Mouse (Mus musculus): ENCODE measurements around the gene Atg16l2. TPM values are rescaled to one million over a fixed set of nuclear protein-coding genes. Genes with fewer than 3 reads are reported as not detected.

The Atg16l2 gene
- 17.1 and 19.4 TPM in 2 replicates for polyA plus RNA-seq (2015; fragmentation: Nextera tagmentation; extraction: Ambion mirVana)

DNA sequence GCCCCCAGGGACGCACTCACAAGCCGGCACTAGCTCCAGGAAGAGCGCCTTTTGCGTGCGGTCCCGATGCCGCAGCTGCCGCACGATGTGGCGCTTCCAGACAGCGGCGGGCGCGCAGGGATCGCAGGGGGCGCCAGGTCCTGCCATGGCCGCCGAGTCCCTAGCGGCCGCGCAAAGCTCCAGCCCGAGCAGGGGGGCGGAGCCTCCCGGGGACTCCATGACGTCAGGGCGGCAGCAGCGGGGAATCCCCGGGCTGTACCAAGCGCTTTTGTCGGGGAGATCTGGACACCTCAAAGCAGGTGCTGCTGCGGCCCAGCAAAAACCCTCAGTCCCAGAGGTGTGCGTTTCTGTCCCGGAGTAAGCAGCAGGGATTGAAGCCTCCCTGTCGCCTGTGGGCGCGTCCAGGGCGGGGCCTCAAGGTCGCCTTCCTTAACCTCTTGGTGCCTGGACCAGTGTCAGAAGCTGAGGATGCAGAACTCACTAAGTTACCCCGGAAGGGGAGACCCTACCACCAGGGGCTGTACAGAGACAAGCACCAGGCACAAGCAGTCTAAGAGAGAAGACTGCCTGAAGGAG, at the start of gene Atg16l2:
TSS of gene Atg16l2 (minus strand) at position 371 of the 576 bp plus-strand sequence.
- Histone ChIP-seq H3K27ac (peak within 1 kb of the TSS; percentile 81), H3K4me1 (peaks cover 33% of the 10 kb centered on the region)

DNA sequence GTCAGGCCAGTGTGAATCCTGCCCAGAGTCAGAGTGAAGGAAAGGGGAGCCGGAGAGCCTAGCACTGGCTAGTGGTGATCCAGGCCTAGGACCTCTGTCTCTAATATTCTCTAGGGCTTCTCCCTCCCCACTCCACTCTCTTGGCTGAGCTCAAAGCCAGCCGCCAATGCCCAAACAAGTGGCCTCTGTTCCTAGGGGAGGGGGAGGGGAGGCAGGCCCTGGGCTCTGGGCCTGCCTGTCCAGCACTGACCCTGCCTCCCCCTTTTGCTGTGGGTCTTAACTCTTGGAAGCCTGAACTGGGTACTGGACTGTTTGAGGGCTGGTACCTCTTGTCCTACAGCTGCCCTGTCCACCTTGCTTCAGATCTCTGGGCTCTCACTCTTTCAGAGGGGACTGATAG, 47.8 kb upstream of the Atg16l2 start:
- no peak for ATAC-seq (ENCODE audit: insufficient number of reproducible peaks, low FRiP score, low TSS enrichment, low read depth)
- Histone ChIP-seq H3K4me2 (no peak overlapping the region), H3K36me3 (peaks cover 4% of the 10 kb centered on the region; the same call in 1 of the 2 replicates), H3K9me3 (no peaks in the 10 kb centered on the region), H3K27me3 (no peaks in the 10 kb centered on the region), H3K4me3 (no peak overlapping the region), H3K27ac (no peak overlapping the region), H3K9ac (no peak overlapping the region), H3K4me1 (peaks cover 37% of the 10 kb centered on the region)
- WGBS: 44% methylated on average over 2 of the region's 2 CpGs

More for the DNA sequence above, at the start of gene Atg16l2:
- peak; percentile 87 for ATAC-seq (ENCODE audit: insufficient number of reproducible peaks, low FRiP score, low TSS enrichment, low read depth)
- H3K36me3 ChIP-seq: no peaks in the 10 kb centered on the region
- H3K4me2 ChIP-seq: peak within 1 kb of the TSS; percentile 70
- H3K9me3 ChIP-seq: no peaks in the 10 kb centered on the region
- H3K4me3 ChIP-seq: peak within 1 kb of the TSS; percentile 74
- peak within 1 kb of the TSS; percentile 54 for H3K9ac ChIP-seq
- under 1% methylated on average over 39 of the region's 39 CpGs for WGBS
- 0 out of 2 replicates have a peak, but pooled peaks cover 9% of the 10 kb centered on the region for H3K27me3 ChIP-seq

DNA sequence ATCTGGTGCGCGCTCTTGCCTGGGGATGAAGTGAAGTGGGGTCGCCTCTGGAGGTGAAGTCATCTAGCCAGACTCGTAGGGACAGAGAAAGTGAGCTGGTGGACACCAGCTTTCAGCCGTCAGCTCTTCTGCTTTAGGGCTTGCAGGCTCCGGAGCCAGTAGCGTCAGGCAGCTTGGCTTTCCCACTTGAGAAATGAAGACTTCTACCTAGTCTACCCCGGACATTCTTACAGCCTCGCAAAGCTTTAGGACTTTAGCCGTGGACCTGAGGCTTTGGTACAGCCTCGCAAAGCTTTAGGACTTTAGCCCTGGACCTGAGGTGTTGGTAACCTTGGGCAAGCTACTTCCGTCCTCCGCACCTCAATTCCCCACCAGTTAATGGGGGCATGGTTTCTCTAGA, 46.3 kb upstream of the Atg16l2 start:
- WGBS: under 1% methylated on average over 13 of the region's 13 CpGs
- no peaks in the 10 kb centered on the region for H3K9me3 ChIP-seq
- peaks cover 38% of the 10 kb centered on the region for H3K4me1 ChIP-seq
- no peak overlapping the region for H3K27ac ChIP-seq
- peak overlapping the region; percentile 83 for H3K4me2 ChIP-seq
- peaks cover 7% of the 10 kb centered on the region; the same call in 1 of the 2 replicates for H3K36me3 ChIP-seq
- peak overlapping the region; percentile 51 for H3K4me3 ChIP-seq
- peak overlapping the region; percentile 11; the same call in 1 of the 2 replicates for H3K9ac ChIP-seq
- ATAC-seq (ENCODE audit: insufficient number of reproducible peaks, low FRiP score, low TSS enrichment, low read depth): no peak
- no peaks in the 10 kb centered on the region for H3K27me3 ChIP-seq

DNA sequence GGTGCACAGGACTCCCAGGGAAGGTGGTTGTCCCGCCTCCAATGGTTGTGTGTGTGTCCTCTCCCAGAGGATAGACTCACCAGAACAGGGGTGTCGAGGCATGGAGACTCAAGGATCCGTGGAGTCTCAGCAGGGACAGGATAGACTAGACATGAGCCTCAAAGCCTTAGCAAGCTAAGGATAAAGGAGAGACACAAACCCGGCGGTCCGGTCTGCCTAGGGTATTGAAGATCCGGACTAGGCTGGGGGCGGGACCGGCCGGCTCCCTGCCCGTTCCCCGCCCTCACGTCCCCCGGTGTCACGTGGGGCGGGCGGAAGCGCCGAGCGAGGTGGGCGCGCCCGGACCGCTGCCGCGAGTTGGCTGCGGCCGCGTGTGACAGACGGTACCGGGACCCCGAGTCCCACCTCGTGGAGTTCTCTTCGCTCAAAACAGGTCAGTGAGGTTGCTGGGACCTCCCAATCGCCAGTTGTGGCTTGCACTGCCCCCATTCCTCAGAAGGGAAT, 45.8 kb upstream of the Atg16l2 start, which contains the start of gene Arap1:
TSS of gene Arap1 (plus strand) at position 301 of the 504 bp plus-strand sequence.
- peak within 1 kb of the TSS; percentile 83 for H3K4me2 ChIP-seq
- H3K9me3 ChIP-seq: no peaks in the 10 kb centered on the region
- peaks cover 38% of the 10 kb centered on the region for H3K4me1 ChIP-seq
- H3K9ac ChIP-seq: peak within 1 kb of the TSS; percentile 11; the same call in 1 of the 2 replicates
- WGBS: under 1% methylated on average over 35 of the region's 35 CpGs
- H3K27ac ChIP-seq: no peak within 1 kb of the TSS
- H3K27me3 ChIP-seq: no peaks in the 10 kb centered on the region
- peaks cover 7% of the 10 kb centered on the region; the same call in 1 of the 2 replicates for H3K36me3 ChIP-seq
- peak within 1 kb of the TSS; percentile 51 for H3K4me3 ChIP-seq
- peak; percentile 61; the same call in 1 of the 2 replicates for ATAC-seq (ENCODE audit: insufficient number of reproducible peaks, low FRiP score, low TSS enrichment, low read depth)

DNA sequence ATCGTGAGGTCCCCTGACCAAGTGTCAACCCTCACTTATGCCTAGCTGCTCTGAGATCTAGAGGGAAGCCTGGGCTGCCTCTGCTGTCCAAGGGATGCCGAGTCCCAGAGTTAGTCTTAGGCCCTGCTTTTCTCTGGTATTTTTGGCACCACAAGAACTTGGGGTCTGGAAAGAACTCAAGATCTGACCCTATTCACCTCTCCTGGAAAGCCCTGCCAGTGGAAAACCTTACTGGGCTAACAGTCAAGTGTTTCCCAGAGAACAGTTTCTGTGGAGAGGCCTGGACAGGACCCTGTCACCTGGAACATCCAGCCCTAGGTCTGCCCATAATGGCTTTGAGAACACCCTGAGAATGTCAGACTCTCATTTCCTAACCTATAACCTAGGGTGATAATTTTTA, 44.9 kb upstream of the Atg16l2 start:
- H3K4me3 ChIP-seq: no peak overlapping the region
- H3K27me3 ChIP-seq: no peaks in the 10 kb centered on the region
- H3K27ac ChIP-seq: no peak overlapping the region
- H3K36me3 ChIP-seq: peaks cover 7% of the 10 kb centered on the region; the same call in 1 of the 2 replicates
- WGBS: 81% methylated on average over 2 of the region's 2 CpGs
- H3K9ac ChIP-seq: no peak overlapping the region
- H3K4me1 ChIP-seq: peaks cover 38% of the 10 kb centered on the region
- ATAC-seq (ENCODE audit: insufficient number of reproducible peaks, low FRiP score, low TSS enrichment, low read depth): no peak
- no peaks in the 10 kb centered on the region for H3K9me3 ChIP-seq
- 0 out of 2 replicates have a peak overlapping the region, but pooled peaks have one; percentile 83 for H3K4me2 ChIP-seq

DNA sequence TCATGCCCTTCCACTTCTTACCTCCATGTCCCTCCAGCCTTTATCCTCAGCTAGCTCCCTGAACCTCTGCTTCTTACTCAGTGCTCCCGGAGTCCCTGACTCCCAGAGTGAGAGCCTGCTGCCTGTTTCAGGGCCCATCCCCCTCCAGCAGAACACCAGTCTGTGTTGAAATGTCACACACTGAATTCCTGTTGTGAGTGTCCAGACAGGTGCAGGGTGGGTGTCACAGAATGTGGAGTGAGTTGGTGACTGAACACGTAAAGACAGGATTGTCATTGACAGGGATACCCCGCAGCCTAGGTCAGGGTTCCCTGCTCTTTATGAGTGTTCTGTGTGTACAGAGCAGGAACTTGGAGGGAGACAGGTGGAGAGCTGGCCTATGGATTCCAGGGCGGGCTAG, 42.8 kb upstream of the Atg16l2 start:
- Histone ChIP-seq H3K9ac (0 out of 2 replicates have a peak overlapping the region, but pooled peaks have one; percentile 8), H3K27ac (no peak overlapping the region), H3K4me3 (no peak overlapping the region), H3K4me1 (peaks cover 36% of the 10 kb centered on the region), H3K9me3 (no peaks in the 10 kb centered on the region), H3K4me2 (no peak overlapping the region), H3K27me3 (no peaks in the 10 kb centered on the region), H3K36me3 (peaks cover 7% of the 10 kb centered on the region; the same call in 1 of the 2 replicates)
- ATAC-seq (ENCODE audit: insufficient number of reproducible peaks, low FRiP score, low TSS enrichment, low read depth): no peak
- WGBS: 72% methylated on average over 4 of the region's 4 CpGs

DNA sequence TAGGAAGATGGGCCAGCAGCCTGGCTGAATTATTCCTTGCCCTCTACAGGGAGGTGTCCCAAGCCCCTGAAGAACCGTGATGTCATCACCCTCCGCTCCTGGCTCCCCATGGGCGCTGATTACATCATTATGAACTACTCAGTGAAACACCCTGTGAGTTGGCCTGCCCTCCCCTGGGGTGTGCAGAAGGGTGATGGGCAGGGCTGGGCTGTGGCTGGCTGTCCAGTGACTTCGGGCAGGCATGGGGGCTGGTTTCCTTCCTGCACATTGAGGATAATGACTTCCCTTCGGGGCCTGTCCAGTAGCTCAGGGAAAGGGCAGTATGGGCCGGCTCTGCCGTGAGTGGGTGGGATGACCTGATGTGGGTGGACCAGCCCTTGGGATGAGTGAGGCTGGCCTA, 41.1 kb upstream of the Atg16l2 start:
- Histone ChIP-seq H3K9ac (no peak overlapping the region), H3K27ac (no peak overlapping the region), H3K27me3 (no peaks in the 10 kb centered on the region), H3K4me2 (no peak overlapping the region), H3K4me3 (no peak overlapping the region), H3K36me3 (peaks cover 7% of the 10 kb centered on the region; the same call in 1 of the 2 replicates), H3K4me1 (peaks cover 23% of the 10 kb centered on the region), H3K9me3 (no peaks in the 10 kb centered on the region)
- no peak for ATAC-seq (ENCODE audit: insufficient number of reproducible peaks, low FRiP score, low TSS enrichment, low read depth)
- 71% methylated on average over 7 of the region's 7 CpGs for WGBS

DNA sequence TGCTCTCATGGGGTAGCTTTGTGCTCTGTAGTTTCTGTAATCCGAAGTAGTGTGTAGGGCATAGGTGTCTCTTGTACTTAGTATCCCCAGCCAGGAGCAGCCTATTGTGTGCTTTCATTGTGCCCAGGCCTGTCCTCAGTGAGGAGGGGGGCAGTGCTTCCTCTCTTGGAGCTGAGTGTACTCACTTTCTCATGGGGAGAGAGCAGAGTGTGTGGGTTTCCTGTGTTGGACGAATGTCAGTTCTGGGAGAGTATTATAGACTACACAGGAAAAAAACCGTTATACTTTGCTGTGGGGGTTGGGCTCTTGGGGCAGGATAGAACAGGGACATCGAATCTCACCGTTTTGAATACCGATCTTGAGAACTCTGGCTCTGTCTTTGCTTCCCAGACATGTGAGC, 39.4 kb upstream of the Atg16l2 start:
- ATAC-seq (ENCODE audit: insufficient number of reproducible peaks, low FRiP score, low TSS enrichment, low read depth): no peak
- no peak overlapping the region for H3K4me2 ChIP-seq
- no peaks in the 10 kb centered on the region for H3K9me3 ChIP-seq
- H3K27ac ChIP-seq: no peak overlapping the region
- peaks cover 11% of the 10 kb centered on the region; the same call in 1 of the 2 replicates for H3K4me1 ChIP-seq
- 59% methylated on average over 6 of the region's 6 CpGs for WGBS
- peaks cover 7% of the 10 kb centered on the region; the same call in 1 of the 2 replicates for H3K36me3 ChIP-seq
- no peaks in the 10 kb centered on the region for H3K27me3 ChIP-seq
- H3K4me3 ChIP-seq: no peak overlapping the region
- no peak overlapping the region for H3K9ac ChIP-seq

DNA sequence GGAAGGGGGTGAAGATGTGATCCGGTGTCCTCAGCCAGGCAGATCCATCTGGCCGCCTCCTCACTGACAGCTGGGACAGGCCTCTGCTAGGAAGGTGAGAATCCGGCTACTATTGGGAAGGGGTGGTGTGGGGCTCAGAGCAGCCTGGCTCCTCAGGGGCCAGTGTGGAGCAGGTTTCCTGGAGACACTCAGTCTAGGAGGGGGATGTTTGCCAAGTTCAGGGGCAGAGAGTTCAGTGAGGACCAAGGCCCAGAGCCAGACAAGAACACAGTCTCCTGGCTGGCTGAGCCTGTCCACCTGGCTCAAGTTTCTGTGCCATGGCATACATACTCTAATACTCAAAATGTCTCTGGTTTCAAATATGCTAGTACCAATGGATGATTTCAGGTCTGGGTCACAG, 35.4 kb upstream of the Atg16l2 start:
- Histone ChIP-seq H3K36me3 (no peaks in the 10 kb centered on the region), H3K4me2 (no peak overlapping the region), H3K27me3 (no peaks in the 10 kb centered on the region), H3K4me3 (no peak overlapping the region), H3K9ac (no peak overlapping the region), H3K9me3 (no peaks in the 10 kb centered on the region), H3K27ac (no peak overlapping the region), H3K4me1 (peaks cover 3% of the 10 kb centered on the region; the same call in 1 of the 2 replicates)
- ATAC-seq (ENCODE audit: insufficient number of reproducible peaks, low FRiP score, low TSS enrichment, low read depth): no peak
- 79% methylated on average over 3 of the region's 3 CpGs for WGBS

DNA sequence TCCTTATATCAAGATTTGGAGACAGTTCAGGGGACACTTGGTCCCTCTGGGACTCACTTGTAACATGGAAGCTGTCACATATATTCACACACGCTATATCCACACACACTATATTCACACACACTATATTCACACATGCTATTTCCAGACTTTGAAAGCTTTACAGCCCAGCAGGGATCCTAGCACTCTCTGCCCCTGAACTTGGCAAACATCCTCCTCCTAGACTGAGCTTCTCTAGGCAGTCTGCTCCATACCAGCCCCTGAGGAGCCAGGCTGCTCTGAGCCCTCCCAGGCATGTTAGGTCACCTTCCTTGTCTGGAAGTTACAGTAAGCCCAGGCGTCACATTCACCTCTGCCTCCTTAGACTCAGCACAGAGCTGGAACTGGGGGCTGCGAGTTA, 34.6 kb upstream of the Atg16l2 start:
- H3K4me2 ChIP-seq: no peak overlapping the region
- no peaks in the 10 kb centered on the region for H3K36me3 ChIP-seq
- H3K9me3 ChIP-seq: no peaks in the 10 kb centered on the region
- no peak overlapping the region for H3K9ac ChIP-seq
- H3K27ac ChIP-seq: no peak overlapping the region
- no peaks in the 10 kb centered on the region for H3K27me3 ChIP-seq
- ATAC-seq (ENCODE audit: insufficient number of reproducible peaks, low FRiP score, low TSS enrichment, low read depth): no peak
- peaks cover 3% of the 10 kb centered on the region; the same call in 1 of the 2 replicates for H3K4me1 ChIP-seq
- 64% methylated on average over 3 of the region's 3 CpGs for WGBS
- H3K4me3 ChIP-seq: no peak overlapping the region

DNA sequence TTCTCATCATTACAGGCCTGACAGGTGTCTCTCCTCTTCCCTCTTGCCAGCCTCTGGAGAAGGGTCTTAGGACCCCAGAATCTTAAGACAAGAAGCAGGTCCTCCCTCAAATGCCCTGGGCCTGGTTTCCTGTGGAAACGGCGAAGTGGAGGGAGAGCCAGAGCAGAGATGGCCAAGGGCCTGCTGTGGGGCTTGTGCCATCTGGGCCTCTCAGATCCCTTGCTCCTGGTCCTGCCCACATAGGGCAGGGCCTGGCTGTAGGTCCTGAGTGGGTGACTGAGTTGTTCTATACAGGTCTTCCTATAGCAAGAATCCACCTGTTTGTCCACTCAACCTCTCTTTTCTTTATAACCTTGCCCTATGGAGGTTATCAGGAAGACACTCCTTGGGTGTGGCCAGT, 33.2 kb upstream of the Atg16l2 start:
- Histone ChIP-seq H3K27me3 (no peaks in the 10 kb centered on the region), H3K27ac (no peak overlapping the region), H3K4me3 (no peak overlapping the region), H3K36me3 (0 out of 2 replicates have a peak, but pooled peaks cover 1% of the 10 kb centered on the region), H3K4me2 (no peak overlapping the region), H3K9ac (no peak overlapping the region), H3K9me3 (no peaks in the 10 kb centered on the region), H3K4me1 (peaks cover 11% of the 10 kb centered on the region)
- 76% methylated on average over 2 of the region's 2 CpGs for WGBS
- ATAC-seq (ENCODE audit: insufficient number of reproducible peaks, low FRiP score, low TSS enrichment, low read depth): no peak
